Mouse (Mus musculus): Measurements from ENCODE around the gene Lurap1l.
A peak's percentile ranks its signal among the peaks of the same experiment; 100 is the strongest.

Gene Lurap1l

DNA sequence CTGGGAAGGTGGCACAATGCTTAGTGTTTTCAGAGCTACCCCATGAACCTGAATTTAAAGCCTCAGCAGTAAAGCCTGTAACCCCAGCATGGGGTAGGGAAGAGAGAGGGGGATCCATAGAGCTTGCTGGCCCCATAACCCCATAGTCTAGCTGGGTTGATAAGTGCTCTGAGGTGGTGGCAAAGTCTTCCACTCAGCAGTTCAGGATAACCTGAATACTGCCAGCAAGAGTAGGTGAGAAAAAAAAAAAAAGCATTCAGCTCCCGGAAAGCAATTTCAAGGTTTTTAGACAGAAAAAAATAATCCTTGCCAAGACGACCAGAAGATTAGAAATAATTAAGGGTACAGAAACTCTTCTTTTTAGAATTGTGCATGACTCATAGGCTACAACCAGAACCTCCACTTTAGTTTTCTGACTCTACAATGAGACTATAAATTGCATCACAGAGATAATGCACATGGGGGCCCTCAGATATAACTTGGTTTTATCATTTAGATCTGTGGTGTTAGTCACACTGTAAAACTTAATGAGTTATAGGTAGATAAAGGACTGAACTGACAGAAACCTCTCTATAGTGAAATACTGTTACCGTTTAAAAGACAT is 8.2 kb downstream of the Lurap1l start:
- no peak for DNase-seq

DNA sequence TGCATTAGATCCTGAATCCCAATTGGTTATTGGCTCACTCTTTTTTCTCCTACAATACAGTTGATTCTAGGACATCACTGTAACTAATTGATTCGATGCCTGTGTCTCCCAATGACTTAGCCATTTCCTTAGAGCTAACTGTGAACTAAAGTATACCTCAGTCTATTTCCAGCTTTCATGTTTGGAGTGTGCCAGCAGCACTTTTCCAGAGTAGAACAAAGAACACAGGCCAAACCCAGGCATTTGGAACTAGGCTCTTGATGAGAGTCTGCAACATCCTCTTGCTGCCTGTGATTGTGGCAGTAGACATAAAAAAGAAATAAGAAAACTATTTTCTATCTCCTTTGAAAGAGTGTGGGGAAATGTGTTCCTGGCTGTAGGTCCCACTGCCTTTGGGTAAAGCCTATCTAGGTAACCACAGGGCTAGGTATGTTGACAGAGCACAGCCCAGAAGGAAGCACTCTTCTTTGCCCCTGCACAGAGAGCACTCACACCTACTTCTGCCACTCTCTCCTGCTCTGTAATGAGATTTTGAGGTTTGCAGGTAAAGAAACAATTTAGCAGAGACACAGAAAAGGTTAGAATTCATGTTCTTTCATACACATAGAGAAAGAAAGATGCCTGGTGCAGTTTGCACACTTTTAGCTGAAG is 8.9 kb downstream of the Lurap1l start:
- no peak for DNase-seq

DNA sequence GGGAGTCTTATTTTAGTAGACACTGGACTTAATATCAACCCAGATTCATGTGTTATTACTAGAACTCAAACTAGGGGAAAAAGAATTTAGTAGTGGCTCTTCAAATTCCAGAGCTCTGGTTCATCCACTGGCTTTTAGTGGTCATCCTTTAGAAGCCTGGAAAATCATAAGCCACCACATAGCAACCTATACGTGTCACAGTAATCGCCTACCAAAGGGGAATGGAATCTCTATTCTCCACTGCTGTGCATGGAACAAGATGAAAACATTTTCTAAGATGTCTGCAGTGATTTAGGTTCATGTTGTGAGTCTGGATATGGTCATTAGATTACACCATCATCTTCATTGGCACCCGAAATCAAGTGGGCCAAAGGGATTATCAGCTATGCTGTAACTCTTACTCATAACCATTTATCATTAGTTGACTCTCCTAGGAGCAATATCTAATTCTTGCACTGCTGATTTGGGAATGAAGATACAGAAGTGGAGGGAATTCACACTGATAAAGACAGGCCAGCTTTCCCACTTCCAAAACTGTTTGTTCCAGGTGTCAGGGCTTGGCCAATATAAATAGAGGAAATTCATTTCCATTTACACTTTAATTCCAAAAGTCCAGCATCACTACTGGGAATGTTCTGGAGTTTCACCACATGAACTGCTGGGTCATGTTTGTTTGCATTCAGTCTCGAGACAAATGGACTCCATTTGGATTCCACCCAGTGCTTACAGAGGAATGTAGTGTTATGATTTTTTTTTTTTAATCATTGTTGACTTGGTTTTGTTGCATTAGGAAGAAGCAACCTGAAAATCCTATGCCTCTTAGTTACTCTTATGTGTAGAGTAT is 11.4 kb downstream of the Lurap1l start:
- no peak for DNase-seq

DNA sequence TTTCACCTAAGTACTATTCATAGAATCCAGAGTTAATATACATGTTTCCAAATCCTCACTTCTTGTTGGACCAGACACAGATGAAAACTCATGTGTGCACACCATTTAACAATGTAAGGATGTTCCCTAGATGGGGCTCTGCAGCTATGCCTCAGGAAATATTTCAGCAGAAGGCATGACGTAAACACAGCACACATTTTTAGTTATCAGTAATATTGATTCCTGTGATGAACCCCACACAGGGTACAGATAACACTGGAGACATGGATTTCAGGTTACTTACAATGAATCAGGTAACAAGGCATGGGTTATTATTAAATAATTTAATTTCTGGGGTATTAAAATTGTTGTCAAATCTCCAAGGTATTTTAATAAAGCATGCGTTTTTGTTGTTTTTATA is 12.2 kb downstream of the Lurap1l start:
- no peak for DNase-seq

DNA sequence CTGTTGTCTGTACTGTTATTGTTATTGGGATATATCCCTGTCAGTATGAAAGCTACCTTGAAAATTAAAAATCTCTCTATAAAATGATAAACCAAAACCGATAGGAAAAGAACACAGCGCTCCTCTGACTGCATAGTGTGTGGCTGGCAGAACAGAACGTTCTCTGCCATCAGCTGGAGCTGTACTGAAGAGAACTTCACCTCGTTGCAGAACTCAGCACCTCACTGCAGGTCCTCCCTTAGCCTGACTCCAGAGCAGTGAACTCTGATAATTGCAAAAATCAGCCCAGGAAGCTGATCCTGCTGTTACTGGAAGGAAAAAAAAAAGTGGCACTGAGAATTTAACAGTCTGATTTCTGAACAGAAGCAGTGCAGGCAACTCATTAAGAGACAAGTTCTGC is 14.4 kb downstream of the Lurap1l start:
- no peak for DNase-seq

DNA sequence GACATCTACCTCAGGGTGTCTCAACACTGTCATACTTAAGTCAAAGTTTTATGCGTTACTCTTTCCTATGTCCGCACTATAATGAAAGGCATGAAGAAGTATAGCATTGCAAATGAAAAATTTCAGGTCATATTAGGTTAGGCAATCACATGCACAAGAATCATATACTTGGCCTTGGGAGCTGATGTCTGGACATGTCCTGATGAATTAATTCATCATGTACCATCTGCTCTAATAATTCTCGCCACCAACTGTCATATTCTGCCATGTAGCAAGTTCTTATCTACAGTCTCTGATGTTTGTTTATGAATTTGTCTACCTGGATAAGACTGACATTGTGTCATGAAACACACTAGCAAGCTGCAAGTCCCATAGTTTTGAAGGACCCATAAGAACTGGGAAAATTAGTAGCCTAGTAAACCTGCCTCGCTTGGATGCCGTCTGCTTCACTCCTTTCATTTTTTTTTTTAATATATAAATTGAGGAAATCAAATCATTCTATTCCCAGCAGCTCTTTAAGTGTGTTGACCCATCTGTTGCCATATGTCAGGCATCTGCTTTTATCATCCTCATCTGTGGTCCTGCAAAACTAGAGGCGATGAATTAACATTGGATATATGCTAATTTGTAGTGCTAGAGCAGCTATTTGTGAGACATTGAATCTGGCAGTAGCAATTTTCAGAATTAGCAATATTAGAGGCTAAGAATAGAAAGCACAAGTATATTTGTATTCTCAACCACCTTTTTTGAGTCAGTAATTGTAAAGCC is 15.5 kb downstream of the Lurap1l start:
- DNase-seq: no peak

DNA sequence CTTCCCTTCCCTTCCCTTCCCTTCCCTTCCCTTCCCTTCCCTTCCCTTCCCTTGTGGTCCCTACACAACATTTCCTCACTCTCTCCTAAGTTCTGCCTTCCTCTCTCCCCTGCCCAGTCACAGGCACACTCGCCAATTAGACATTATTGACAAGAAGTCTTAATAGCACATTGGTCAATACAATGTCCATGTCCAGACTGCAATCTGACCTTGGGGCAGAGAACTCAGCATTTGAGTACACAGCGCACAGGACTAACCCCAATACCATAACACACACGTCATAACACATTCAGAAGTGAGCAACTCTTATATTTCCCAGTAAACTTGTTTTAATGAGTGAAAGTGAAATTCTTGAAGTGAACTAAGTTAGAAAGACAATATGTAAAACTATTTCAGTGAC is 24.3 kb downstream of the Lurap1l start:
- no peak for DNase-seq

DNA sequence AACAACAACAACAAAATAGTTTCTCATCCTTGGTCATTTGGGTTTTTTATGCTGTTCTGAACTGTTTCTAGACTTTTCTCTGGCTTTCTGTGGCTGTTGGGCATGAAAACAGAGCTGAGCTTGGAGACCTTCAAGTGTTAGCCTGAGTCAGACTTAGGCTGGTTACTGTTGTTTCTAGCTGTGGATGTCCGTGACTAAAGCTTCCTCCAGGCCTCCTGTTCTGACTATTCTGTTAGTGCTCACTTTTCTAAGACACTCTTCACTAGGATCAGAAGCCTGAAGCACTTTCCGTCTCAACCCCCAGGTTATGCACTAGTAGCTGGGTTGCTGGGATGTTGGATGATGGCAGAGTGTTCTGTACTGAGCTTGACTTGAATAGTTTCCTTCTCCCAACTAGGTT is 28.7 kb downstream of the Lurap1l start:
- no peak for DNase-seq

DNA sequence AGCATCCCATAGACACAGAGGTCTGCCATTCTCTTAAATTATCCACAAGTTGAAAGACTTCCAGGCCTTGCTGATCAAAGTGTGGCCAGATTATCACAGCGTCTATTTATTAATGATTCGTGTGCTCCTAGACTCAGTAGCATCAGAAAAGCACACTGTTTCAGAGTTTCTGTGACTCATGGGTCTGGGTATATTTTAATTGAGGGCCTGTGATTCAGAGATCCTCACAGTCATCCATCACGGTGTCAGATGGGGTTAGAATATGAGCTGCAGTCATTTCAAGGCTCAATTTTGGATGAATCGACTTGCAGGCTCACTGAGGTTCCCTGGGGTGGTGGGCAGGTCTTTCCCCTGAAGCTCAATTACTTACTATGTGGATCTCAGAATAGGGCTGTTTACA is 30.5 kb downstream of the Lurap1l start:
- DNase-seq: no peak

DNA sequence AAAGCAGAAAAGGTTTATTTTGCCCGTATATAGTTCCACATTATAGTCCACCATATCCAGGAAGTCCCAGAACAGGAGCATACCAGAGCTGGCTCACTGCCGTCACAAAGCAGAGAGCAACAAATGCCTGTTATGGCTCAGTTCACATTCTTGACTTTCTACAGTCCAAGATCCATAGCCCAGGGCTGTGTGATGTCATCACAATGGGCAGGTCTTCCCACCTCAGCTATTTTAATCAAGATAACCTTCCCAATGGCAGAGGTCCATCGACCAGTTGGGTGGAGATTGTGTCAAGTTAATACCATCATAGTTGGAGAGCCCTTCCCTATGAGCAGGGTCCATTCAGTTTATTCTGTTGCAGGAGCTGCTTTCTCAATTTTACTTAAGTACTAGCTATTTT is 31.5 kb downstream of the Lurap1l start:
- DNase-seq: no peak

DNA sequence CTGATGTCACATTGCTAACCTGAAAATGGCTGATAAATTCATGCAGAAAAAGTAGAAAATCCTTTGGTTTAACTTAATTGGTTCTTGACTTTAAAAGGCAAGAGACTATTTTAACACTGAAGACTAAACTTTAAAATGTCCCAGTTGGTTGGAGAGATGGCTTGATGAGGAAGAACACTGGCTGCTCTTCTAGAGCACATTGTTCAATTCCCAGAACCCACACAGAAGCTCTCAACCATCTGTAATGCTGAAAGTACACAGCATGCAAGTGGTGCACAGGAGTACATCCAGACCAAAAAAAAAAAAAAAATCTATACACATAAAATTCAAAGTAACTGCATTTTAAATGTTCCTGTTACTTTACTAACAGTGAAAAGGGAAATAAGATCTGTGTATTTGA is 34.2 kb downstream of the Lurap1l start:
- DNase-seq: no peak

DNA sequence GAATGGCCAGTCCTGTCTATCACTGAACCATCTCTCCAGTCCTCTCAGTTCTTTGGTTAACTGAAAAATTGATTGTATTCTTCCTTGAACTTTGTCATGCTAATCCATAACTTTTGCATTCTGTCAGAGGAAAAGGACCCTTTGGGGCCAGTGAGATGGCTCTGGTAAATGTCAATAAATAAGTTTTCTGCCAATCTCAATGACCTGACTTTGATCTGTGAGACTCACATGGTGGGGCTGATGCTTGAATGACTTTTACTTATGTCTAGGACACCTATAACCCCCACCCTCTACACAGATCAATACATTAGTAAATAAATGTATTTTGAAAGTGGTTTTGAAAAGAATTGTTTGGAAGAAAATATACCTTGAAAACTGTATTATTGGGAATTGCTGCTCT is 38.7 kb downstream of the Lurap1l start:
- no peak for DNase-seq

DNA sequence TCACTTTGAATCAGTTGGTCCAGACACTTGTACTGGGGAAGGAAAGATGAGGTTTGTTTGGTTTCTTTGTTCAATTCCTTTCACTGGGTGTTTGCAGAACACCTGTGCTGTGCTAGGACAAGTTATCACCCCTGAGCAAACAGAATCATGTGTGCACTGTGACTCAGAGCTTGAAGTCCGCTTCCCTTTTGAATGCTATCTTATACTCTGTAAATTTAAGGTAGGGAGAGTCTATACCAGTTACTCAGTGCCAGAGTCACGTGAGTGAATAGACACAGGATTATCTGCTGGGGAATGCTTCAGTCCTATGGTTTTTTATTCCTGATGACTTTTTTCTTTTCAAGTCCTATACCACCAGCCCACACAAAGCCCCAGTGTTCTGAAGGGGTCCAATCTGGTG is 39.3 kb downstream of the Lurap1l start:
- DNase-seq: no peak

DNA sequence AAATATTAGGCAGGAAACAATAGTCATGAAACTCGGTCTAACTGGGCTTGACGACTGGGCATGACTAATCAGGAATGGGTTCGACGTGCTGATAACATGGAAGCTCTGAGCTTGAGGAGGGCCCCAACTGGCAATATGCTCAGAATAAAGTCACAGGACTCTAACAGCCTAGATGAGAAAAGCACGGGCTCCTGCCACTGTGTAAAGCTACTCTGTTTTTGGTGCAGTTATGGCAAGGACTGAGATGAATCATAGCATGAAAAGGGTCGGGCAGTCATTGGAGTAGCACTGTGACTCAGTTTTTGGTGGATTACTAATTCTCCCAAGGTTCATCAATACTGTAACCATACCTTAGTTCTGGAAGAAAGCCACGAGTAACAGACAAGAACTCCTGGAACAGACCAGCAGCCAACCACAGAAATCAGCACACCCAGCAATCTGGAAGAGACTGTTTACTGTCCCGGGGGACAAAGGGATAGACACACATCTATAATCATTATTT is 39.9 kb downstream of the Lurap1l start:
- DNase-seq: no peak

DNA sequence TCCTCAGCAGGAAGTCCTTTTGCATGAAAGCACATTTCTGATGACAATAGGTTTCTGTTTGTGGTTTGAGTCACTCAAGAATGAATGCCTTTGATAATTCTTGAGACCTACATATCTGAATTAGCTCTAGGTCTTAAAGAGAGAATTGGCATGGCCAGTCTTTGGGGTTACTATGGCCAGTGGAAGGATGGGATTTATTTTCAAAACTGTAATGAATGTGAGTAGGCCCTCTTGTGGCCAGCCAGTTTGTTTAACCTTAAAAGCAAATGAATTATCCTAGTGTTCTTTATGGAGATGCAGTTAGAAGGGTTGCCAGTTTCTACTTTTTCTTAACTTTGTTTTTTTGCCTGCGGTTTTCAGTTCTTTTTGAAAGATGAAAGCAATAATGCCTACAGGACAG is 42.2 kb downstream of the Lurap1l start:
- peak in 1 of 2 experiments; percentile 4 for DNase-seq

DNA sequence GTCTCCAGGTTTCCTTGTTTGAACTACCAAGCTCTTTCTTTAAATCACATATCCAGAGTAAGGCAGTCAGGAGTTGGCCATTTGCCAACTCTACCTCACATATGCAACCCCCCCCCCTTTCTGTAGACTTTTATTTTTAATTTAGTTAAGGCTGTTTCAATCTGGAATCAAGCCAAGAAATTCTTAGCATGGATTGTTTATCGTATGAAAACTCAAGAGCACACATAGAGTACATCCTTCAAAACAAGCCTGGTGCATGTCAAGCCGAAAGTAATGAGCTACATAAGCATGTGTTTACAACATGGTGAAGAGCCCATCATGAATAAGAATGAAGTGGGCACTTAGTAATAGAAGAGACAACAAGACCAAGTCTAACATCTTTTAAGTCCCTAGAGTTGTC is 45.5 kb downstream of the Lurap1l start:
- no peak for DNase-seq

DNA sequence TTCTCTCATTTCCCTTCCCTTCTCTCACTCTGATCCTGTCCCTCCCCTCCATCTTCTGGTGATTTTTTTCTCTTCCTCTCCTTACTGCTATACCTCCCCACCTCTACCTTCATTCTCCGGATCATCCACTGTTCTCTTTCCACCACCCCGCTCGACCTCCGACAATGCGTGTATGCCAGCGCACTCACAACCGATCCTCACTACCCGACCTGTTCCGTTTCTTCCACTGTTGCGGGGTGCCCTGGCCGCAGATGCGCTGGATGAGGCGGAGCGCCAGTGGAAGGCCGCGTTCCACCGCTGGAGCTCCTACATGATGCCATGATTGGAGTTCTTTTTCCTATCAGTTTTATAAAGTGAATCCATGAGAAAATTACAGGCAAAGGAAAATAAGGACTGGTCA is 57.1 kb downstream of the Lurap1l start:
- no peak for DNase-seq

DNA sequence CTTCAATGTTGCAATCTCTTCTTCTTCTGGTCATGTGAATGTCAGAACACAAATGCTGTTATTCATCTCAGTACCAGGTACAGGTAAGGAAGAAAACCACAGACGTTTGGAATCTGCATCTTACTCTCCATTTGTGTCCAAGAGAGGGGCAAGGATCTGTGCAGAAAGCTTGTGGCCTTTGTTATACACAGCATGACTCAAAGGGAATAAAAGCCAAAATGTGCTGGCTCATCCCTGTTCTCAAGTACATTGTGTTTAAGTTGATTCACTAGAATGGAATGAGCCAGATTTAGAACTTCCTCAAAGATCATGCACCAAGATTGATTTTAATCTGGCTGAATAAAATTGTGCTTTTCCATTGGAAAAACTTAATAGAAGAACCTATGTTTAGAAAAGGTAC is 61.4 kb downstream of the Lurap1l start:
- no peak for DNase-seq

DNA sequence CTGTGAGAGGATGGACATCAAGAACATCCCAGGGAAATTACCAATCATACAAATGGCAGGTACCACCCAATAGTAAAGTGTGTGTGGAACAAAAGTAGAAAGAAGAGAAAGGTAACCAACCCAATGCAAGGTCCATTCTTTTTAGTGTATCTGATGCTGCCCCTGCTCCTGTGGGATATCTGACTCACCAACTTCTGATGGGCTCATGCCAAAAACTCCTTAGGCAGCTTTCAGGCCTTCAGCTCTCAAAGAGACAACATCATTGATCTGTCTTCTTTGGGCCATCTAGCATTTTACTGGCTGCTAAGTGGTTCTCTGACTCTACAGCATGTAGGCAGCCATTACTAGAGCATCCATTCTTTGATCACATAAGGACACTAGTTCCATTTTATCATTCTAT is 63.5 kb downstream of the Lurap1l start:
- DNase-seq: no peak

DNA sequence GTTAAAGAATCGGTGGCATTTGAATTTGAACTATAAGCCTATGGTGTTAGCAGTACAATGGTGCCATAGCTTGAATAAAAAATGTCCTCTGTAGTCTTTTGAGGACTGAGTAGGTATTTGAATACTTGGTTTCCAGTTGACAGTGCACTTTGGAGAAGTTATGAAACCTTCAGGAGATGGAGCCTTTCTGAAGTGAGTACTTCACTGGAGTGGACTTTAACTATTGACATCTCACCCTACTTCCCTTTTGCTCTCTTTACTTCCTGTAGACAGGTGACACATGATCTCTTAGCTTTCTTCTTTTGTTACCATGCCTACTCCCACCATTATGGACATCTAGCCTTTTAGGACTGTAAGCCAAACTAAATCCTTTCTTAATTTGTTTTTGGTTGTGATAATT is 80.4 kb downstream of the Lurap1l start:
- no peak for DNase-seq

DNA sequence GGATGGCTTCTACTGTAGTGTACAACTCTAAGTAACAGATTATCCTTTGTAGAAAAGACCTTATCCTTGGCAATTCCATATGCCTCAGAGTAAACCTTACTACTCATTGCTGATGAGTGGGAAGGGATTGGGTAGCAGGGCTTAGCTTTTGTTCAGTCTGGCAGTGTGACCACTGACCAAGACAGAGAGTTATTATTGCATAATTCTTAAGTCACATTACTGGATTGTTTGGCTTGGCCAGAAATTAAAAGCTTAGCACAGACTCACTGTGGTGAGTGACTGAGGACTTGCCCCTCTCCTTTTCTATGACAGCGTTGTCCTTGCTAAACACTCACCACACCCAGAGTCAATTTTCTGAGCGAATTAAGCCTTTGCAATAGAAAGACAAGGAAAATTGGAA is 93.1 kb downstream of the Lurap1l start:
- no peak for DNase-seq
